Mouse (Mus musculus): ENCODE data around the gene Tnip1. TPM values are rescaled to one million over a fixed set of nuclear protein-coding genes. Genes with fewer than 3 reads are reported as not detected.

Gene Tnip1
- total RNA-seq, 1 experiment from 2014 or later = 97.1 TPM

DNA sequence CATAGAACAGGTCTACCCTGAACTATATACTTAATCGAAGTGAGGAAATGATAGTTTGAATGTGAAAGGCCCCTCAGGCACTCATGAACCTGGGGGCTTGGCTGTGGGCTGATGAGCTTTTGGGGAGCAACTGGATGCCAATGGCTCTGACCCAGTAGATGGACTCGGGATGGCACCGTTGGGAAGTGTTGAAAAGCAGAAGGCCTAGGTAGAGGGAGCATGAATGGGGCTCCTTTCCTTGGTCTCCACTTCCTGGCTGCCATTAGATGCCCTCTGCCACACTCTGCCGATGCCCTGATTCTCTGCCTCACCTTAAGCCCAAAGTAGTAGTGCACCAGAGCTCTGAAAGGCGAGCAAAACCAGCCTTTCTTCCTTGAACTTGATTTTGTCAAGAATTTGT, 86.7 kb downstream of the Tnip1 start:
- no peak for DNase-seq

DNA sequence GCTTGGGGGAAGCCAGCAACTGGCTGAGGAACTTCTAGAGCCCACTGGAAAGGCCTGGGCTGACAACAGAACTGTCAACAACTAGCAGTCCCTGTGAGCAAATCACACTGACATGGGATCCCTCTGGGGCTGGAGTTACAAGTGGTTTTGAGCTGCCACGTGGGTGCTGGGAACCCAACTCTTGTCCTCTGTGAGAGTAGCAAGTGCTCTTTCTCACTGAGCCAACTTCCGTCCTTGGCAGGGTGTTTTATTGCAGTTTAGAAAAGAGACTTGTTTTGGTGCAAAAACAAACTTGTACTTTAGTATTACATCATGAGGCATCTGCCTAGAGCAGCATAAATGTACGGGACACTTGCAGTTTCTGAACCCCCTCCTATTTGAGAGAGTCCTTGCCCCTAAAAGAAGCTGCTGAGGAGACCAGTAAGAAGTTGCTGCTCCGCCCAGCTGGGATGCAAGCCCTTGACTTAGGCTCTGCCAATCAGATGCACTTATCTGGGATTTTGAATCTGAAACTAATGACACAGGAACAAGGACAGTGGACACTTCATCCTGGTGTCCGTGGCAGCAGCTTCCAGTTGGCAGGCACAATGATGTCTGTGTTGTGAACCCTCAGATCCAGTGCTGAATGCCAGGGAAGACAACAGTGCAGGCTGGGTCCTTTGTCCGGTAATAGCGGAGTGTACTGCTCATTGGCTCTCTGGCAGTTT, 90.7 kb downstream of the Tnip1 start:
- DNase-seq = peak; percentile 37

DNA sequence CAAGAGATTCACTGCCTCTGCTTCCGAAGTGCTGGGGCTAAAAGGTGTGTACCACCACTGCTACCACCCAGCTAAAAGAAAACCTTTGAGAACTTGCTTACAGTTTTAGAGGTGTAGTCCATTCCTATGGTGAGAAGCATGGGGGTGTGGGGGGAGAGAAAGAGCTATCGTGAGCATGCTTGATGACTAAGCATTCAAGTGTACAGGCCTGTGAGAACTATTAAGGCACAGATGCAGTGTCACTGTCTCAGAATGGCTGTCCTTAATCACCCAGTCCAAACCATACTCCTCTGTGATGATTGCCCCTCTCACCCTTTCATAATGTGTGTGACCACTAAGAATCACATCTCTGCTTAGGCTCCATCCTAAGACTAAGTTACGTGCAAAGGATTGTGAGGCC, 93.4 kb downstream of the Tnip1 start:
- DNase-seq = no peak

- DNase-seq = no peak
Measured at GRCm38 (mm10) chr11:54868445-54868844, 94.3 kb downstream of the Tnip1 start.

DNA sequence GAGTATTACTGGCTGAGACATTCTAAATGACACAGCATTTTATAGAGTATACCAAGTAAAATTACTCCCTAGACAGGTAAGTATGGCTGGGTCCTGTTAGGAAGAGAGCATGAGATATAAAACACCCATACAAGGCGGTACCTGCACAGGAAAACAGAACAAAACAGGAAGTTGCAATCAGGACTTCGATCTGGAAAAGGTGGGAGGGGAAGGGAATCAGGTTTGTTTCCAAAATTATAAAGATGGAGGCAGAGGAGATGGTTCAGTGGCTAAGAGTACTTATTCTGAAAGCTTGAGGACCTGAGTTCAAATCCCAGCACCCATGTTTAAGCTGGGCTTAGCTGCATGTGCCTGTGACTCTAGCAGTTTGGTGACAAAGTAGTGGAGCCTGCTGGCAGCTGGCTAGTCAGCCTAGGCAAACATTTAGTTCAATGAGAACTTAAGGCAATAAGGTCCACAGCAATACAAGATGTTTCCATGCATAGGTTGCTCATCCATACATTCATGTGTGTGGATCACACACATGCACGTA, 94.7 kb downstream of the Tnip1 start:
- no peak for DNase-seq

DNA sequence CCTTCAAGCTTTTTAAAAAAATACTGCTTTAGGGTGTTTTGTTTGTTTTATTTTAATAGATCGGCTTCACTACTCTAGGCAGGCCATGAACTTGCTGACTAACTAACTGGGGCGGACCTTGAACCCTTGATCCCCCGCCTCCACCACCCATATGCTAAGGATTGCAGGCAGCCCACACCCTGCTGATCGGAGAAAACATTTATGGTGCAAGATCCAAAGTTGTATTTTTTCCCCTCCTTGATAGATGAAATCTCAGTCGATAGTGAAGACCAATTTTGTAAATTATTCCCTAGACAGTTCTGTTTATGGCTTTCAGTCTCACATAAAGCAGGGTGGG, 95.7 kb downstream of the Tnip1 start:
- DNase-seq = peak; percentile 22

- DNase-seq = peak; percentile 94
Measured at GRCm38 (mm10) chr11:54866119-54867048, 96.3 kb downstream of the Tnip1 start, which contains the start of gene Hint1. Gene Hint1 (plus strand): TSS chr11:54866383.

- DNase-seq = no peak
Measured at GRCm38 (mm10) chr11:54865330-54866085, 97.2 kb downstream of the Tnip1 start.

- peak; percentile 45 for DNase-seq
Measured at GRCm38 (mm10) chr11:54862621-54863520, 99.8 kb downstream of the Tnip1 start.

GRCm38 (mm10) chr11:54861471-54862420, 101.0 kb downstream of the Tnip1 start:
- DNase-seq = no peak

Other genes starting within 250 kb of the Tnip1 start
- 20.8 and 25.1 TPM in 2 replicates for gene Cdc42se2, start 175.2 kb downstream of the Tnip1 start, total RNA-seq (2021)
- gene Lyrm7, start 102.0 kb downstream of the Tnip1 start, total RNA-seq (2021) = 16.8 and 17.8 TPM in 2 replicates
- gene Hint1, start 96.5 kb downstream of the Tnip1 start, total RNA-seq (2021) = 386 and 405 TPM in 2 replicates
- gene Gpx3, start 60.5 kb downstream of the Tnip1 start, total RNA-seq (2021) = 255 and 328 TPM in 2 replicates
- gene Anxa6, start 70.5 kb upstream of the Tnip1 start, total RNA-seq (2021) = 94.6 and 115 TPM in 2 replicates
- 8.8 and 11.2 TPM in 2 replicates for gene Ccdc69, start 115.2 kb upstream of the Tnip1 start, total RNA-seq (2021)
- gene Gm2a, start 135.2 kb upstream of the Tnip1 start, total RNA-seq (2021) = 211 and 223 TPM in 2 replicates
- not detected in 2 replicates for gene Slc36a3, start 188.8 kb upstream of the Tnip1 start, total RNA-seq (2021)
- gene Slc36a2, start 222.2 kb upstream of the Tnip1 start, total RNA-seq (2021) = 58.3 and 78.2 TPM in 2 replicates
- gene Slc36a1, start 241.4 kb upstream of the Tnip1 start, total RNA-seq (2021) = 16.7 and 26.4 TPM in 2 replicates

Measured in adrenal gland, postnatal 25 days (tissue).